Mouse (Mus musculus) liver, embryonic 14 days (tissue): ENCODE measurements around the gene Olfr243. TPM values are rescaled to one million over a fixed set of nuclear protein-coding genes. Genes with fewer than 3 reads are reported as not detected.

Experiments used
- polyA plus RNA-seq: library from polyadenylated mRNA; depleted of rRNA; stranded (reverse); fragments of >200 nt; gene quantifications from 2 replicates; pipeline ENCODE4 v1.2.3, GENCODE M21; 2012; rRNA removed

Gene Olfr243
- polyA plus RNA-seq, result not detected in 2 replicates

DNA sequence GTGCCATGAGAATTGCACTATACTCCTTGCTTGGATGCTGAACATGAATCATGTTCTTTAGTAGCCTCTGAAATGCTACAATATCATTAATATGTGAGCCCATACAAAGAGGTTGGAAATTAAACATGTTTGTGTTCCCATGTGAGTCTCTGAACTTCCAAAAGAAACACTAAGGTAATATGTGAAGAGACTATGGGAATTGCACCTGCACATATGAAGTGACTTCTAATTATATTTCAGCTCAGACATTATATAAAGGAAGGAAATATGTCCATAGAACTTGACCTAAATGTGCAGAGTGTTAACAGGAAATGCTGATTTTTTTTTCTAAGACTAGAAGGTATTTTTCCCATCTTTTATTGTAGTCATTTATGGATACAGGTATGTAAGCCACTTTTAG, at the start of gene Olfr243:
Gene Olfr243 (plus strand): TSS at position 301 of the 400 bp plus-strand sequence.

GRCm38 (mm10) chr7:103671091-103671490, 43.4 kb upstream of the Olfr243 start, which contains the start of gene Olfr624:
Gene Olfr624 (minus strand): TSS chr7:103671191.

DNA sequence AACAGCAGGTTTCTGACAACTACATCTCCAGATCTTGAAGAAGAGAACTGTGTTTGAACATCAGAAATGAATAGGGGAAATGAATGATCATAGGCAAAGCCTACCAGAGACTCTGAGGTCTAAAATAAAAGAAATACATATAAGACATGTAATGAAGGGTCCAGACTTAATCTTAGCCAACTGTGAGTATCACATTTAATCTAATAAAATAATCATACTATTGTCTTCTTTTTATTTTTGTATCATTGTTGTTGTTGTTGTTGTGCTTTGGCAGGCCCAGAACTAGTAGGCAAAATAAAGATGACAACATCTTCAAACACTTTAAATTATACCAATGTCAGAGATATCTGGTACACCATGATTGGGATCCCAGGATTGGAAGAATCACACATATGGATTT, 32.1 kb upstream of the Olfr243 start, which contains the start of gene Olfr625-ps1:
Gene Olfr625-ps1 (plus strand): TSS at position 301 of the 400 bp plus-strand sequence.

DNA sequence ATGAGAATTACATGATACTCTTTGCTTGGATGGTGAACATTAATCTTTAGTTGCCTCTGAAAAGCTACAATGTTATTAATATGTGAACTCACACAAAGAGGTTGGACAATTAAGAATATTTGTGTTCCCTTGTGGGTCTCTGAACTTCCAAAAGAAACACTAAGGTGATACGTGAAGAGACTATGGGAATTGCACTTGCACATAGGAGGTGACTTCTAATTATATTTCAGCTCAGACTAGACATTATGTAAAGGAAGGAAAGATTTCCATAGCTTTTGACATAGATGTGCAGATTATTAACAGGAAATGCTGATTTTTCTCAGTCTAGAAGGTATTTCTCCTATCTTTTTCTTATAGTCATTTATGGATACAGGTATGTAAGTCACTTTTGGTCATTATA, 15.6 kb downstream of the Olfr243 start, which contains the start of gene Olfr628:
Gene Olfr628 (plus strand): TSS at position 301 of the 400 bp plus-strand sequence.

DNA sequence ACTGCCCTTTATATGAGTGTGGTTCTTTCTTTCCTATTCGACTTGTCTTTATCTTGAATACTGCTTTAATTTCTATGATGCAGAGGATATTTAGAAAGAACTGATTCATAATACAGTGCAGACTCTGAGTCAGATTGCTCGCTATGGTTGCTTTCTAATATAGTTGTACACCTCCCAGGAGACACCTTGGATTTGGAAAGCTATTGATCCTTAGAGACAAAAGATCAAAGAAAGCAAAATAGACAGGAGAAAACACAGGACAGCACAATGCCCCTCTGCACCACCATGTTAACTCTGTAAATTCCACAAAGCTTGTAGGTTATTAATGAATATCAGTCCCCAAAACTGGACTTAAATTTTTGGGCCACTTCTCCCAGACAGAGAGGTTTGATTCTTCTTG, 30.4 kb downstream of the Olfr243 start, which contains the start of gene Olfr629:
Gene Olfr629 (minus strand): TSS at position 101 of the 400 bp plus-strand sequence.

DNA sequence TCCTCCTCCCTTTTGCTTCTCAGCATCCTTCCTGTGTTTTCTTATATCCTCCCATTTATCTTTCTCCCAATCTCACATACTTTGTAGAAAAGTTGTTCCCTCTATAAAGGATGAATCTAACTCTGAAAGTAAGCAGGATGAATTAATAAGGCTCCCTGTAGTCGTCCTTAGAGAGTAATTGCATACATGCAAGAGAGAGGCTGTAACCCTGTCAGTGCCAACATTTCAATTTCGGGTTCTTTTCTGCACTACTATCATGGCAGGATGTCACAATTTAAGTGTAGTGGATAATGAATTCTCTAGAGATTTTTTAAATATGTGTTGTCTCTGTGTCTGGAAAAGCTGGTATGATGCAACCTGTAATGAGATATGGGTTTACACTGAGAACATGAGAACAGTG, 42.8 kb downstream of the Olfr243 start, which contains the start of gene Olfr630:
Gene Olfr630 (minus strand): TSS at position 101 of the 400 bp plus-strand sequence.

Other genes starting within 250 kb of the Olfr243 start
- not detected in 2 replicates for gene Olfr608, start 244.8 kb upstream of the Olfr243 start, polyA plus RNA-seq
- gene Olfr609, start 216.6 kb upstream of the Olfr243 start, polyA plus RNA-seq, result not detected in 2 replicates
- gene Olfr610, start 202.5 kb upstream of the Olfr243 start, polyA plus RNA-seq, result not detected in 2 replicates
- gene Olfr611, start 193.8 kb upstream of the Olfr243 start, polyA plus RNA-seq, result not detected in 2 replicates
- not detected in 2 replicates for gene Olfr612, start 172.0 kb upstream of the Olfr243 start, polyA plus RNA-seq
- not detected in 2 replicates for gene Olfr613, start 166.6 kb upstream of the Olfr243 start, polyA plus RNA-seq
- not detected in 2 replicates for gene Olfr615, start 158.6 kb upstream of the Olfr243 start, polyA plus RNA-seq
- not detected in 2 replicates for gene Olfr616, start 145.5 kb upstream of the Olfr243 start, polyA plus RNA-seq
- not detected in 2 replicates for gene Olfr617, start 141.6 kb upstream of the Olfr243 start, polyA plus RNA-seq
- not detected in 2 replicates for gene Olfr618, start 124.6 kb upstream of the Olfr243 start, polyA plus RNA-seq
- not detected in 2 replicates for gene Olfr619, start 114.1 kb upstream of the Olfr243 start, polyA plus RNA-seq
- gene Olfr620, start 102.1 kb upstream of the Olfr243 start, polyA plus RNA-seq, result not detected in 2 replicates
- gene Olfr622, start 72.0 kb upstream of the Olfr243 start, polyA plus RNA-seq, result 0.02 TPM in 1 of 2 replicates, not detected in the other
- gene Olfr623, start 51.0 kb upstream of the Olfr243 start, polyA plus RNA-seq, result not detected in 2 replicates
- under 0.01 TPM in 2 replicates for gene Olfr624, start 43.5 kb upstream of the Olfr243 start, polyA plus RNA-seq
- gene Olfr625-ps1, start 32.0 kb upstream of the Olfr243 start, polyA plus RNA-seq, result not detected in 2 replicates
- gene Olfr628, start 15.7 kb downstream of the Olfr243 start, polyA plus RNA-seq, result not detected in 2 replicates
- 0.06 and 0.08 TPM in 2 replicates for gene Olfr629, start 30.3 kb downstream of the Olfr243 start, polyA plus RNA-seq
- 0.03 TPM in 2 replicates for gene Olfr630, start 42.7 kb downstream of the Olfr243 start, polyA plus RNA-seq
- gene Olfr69, start 56.9 kb downstream of the Olfr243 start, polyA plus RNA-seq, result 0.01 TPM in 1 of 2 replicates, not detected in the other
- gene Olfr68, start 65.0 kb downstream of the Olfr243 start, polyA plus RNA-seq, result 0.06 and 0.08 TPM in 2 replicates
- 0.01 and 0.02 TPM in 2 replicates for gene Olfr67, start 77.2 kb downstream of the Olfr243 start, polyA plus RNA-seq
- 72,714 and 77,546 TPM in 2 replicates for gene Hbb-bt, start 99.3 kb downstream of the Olfr243 start, polyA plus RNA-seq
- 210,584 and 218,066 TPM in 2 replicates for gene Hbb-bs, start 113.4 kb downstream of the Olfr243 start, polyA plus RNA-seq
- 0.17 and 0.27 TPM in 2 replicates for gene Hbb-bh2, start 125.8 kb downstream of the Olfr243 start, polyA plus RNA-seq
- gene Hbb-bh1, start 128.5 kb downstream of the Olfr243 start, polyA plus RNA-seq, result 208 and 218 TPM in 2 replicates
- 398 and 559 TPM in 2 replicates for gene Hbb-y, start 138.5 kb downstream of the Olfr243 start, polyA plus RNA-seq
- gene Olfr66, start 171.6 kb downstream of the Olfr243 start, polyA plus RNA-seq, result 0.01 and 0.05 TPM in 2 replicates
- not detected in 2 replicates for gene Olfr64, start 179.8 kb downstream of the Olfr243 start, polyA plus RNA-seq
- gene Olfr65, start 188.8 kb downstream of the Olfr243 start, polyA plus RNA-seq, result not detected in 2 replicates
- 0.45 and 0.77 TPM in 2 replicates for gene Olfr631, start 214.2 kb downstream of the Olfr243 start, polyA plus RNA-seq
- gene Olfr632, start 219.7 kb downstream of the Olfr243 start, polyA plus RNA-seq, result 1.6 and 1.8 TPM in 2 replicates
- gene Olfr633, start 229.8 kb downstream of the Olfr243 start, polyA plus RNA-seq, result 0.02 and 0.09 TPM in 2 replicates